Mouse (Mus musculus): Measurements from ENCODE around the gene Efcab11. TPM values are rescaled to one million over a fixed set of nuclear protein-coding genes. Genes with fewer than 3 reads are reported as not detected.

Gene Efcab11
- polyA plus RNA-seq, 1 experiment from 2014 or later: 13.1 TPM

DNA sequence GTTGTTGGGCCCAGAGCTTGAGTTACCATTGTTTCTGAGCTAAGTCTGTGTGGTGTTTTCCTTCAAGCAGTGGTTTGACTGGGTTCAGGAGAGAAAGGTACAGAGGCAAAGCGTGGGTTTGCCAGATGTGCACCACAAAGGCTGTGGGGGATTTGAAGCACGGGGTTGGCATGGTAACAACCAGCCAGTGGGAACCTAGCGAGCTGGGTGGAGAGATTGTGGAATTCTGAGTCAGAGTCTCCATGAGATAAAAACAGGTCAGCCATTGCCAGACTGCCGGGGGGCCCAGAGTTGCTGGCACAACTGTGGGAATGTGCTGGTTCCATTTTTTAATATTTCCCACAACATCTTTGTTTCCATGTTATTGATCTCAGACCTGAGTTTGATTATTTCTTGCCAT, 202.6 kb downstream of the Efcab11 start:
- no peak overlapping the region for H3K4me3 ChIP-seq (ENCODE audit: low read depth, low read length)

DNA sequence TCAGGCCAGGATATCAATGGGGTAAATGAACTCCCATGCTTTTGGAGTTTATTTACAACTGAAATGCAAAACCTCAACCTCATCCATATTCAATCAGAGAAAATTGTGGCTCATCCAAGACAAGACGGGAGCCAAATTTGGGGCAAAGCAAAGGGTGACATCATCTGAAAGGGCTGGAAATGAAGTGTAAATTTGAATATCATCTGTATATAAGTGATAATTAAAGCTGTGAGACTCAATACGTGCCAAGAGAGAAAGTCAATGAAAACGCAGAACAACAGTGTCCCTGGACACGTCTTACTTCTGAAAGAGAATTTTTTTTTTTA, 212.4 kb downstream of the Efcab11 start:
- Histone ChIP-seq H3K4me1 (ENCODE audit: control insufficient read depth, insufficient read depth, low read length) (peaks cover 4% of the 10 kb centered on the region; the same call in 1 of the 2 replicates), H3K4me2 (no peak overlapping the region), H3K36me3 (ENCODE audit: control insufficient read depth, insufficient read depth, low read length) (no peaks in the 10 kb centered on the region), H3K9ac (ENCODE audit: low read depth, low read length) (no peak overlapping the region), H3K9me3 (replicated peaks; ENCODE audit: control insufficient read depth, low read length) (no peaks in the 10 kb centered on the region), H3K27ac (ENCODE audit: low read depth, low read length) (no peak overlapping the region), H3K27me3 (ENCODE audit: control insufficient read depth, insufficient read depth, low read length) (no peaks in the 10 kb centered on the region), H3K4me3 (ENCODE audit: low read depth, low read length) (no peak overlapping the region)
- WGBS (ENCODE audit: insufficient replicate concordance): 80% methylated on average over 4 of the region's 4 CpGs
- ATAC-seq (replicated peaks; ENCODE audit: insufficient number of reproducible peaks, low FRiP score, low TSS enrichment): no peak

More for the DNA sequence above, 202.6 kb downstream of the Efcab11 start:
- 13% methylated on average over 4 of the region's 4 CpGs for WGBS (ENCODE audit: insufficient replicate concordance)
- Histone ChIP-seq H3K4me2 (no peak overlapping the region), H3K27ac (ENCODE audit: low read depth, low read length) (no peak overlapping the region), H3K9ac (ENCODE audit: low read depth, low read length) (no peak overlapping the region), H3K36me3 (ENCODE audit: control insufficient read depth, insufficient read depth, low read length) (no peaks in the 10 kb centered on the region), H3K27me3 (ENCODE audit: control insufficient read depth, insufficient read depth, low read length) (no peaks in the 10 kb centered on the region), H3K4me1 (ENCODE audit: control insufficient read depth, insufficient read depth, low read length) (no peaks in the 10 kb centered on the region; the same call in 1 of the 2 replicates), H3K9me3 (replicated peaks; ENCODE audit: control insufficient read depth, low read length) (no peaks in the 10 kb centered on the region)
- no peak for ATAC-seq (replicated peaks; ENCODE audit: insufficient number of reproducible peaks, low FRiP score, low TSS enrichment)

DNA sequence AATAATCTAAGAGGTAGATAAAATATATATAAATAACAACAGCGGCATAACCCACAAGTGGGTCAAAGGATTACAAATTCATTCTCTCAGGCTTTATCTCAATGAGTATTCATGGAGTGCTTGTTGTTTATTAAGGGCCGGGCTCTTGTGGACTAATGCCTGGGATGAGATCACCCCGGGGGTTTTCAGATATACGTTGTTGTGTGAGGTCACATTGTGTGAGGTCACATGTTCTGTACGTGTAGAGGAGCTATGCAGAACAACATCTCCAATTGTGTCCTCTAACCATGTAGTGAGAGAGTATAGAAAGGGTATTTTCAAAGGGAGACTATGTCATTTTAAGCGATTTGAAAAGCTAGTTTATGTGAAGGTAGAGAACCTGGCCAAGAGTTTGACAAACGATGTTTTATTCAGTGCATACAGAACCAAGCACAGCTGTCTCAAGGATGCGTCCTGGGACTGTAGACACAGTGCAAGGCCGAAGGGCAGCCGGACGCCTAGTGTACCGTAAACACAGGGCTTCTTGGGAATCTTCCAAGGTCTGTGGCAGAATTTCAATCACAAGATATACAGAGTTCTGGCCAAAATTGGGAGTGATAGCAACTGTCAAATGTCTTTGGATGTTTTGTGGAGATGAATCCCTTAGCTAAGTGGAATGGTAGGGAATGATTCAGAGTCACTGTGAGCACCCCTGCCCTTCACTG, 212.9 kb downstream of the Efcab11 start:
- Histone ChIP-seq H3K27ac (ENCODE audit: low read depth, low read length) (no peak overlapping the region), H3K27me3 (ENCODE audit: control insufficient read depth, insufficient read depth, low read length) (no peaks in the 10 kb centered on the region), H3K4me3 (ENCODE audit: low read depth, low read length) (no peak overlapping the region), H3K36me3 (ENCODE audit: control insufficient read depth, insufficient read depth, low read length) (no peaks in the 10 kb centered on the region), H3K4me2 (no peak overlapping the region), H3K9me3 (replicated peaks; ENCODE audit: control insufficient read depth, low read length) (no peaks in the 10 kb centered on the region), H3K4me1 (ENCODE audit: control insufficient read depth, insufficient read depth, low read length) (peaks cover 4% of the 10 kb centered on the region; the same call in 1 of the 2 replicates), H3K9ac (ENCODE audit: low read depth, low read length) (no peak overlapping the region)
- 76% methylated on average over 12 of the region's 12 CpGs for WGBS (ENCODE audit: insufficient replicate concordance)
- ATAC-seq (replicated peaks; ENCODE audit: insufficient number of reproducible peaks, low FRiP score, low TSS enrichment): no peak

DNA sequence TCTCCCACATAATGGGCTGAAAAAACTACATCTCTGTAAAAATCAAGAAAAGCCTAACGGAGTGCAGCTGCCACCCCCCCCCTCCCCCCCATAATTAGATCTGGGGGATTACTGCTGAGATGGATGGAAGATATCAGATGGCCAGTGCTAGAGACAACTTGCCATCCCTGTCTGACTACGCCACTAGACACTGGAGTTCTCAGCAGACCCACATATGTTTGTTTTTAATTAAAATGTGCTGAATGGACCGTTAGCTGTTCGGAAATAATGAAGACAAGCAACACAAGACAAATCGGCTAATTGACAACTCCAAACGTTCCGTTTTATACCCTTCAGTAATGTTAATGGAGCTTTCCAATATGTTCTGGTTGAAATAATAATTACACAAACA, 213.5 kb downstream of the Efcab11 start:
- Histone ChIP-seq H3K27ac (ENCODE audit: low read depth, low read length) (no peak overlapping the region), H3K4me2 (no peak overlapping the region), H3K9ac (ENCODE audit: low read depth, low read length) (no peak overlapping the region), H3K9me3 (replicated peaks; ENCODE audit: control insufficient read depth, low read length) (no peaks in the 10 kb centered on the region), H3K4me1 (ENCODE audit: control insufficient read depth, insufficient read depth, low read length) (peaks cover 4% of the 10 kb centered on the region; the same call in 1 of the 2 replicates), H3K4me3 (ENCODE audit: low read depth, low read length) (no peak overlapping the region), H3K36me3 (ENCODE audit: control insufficient read depth, insufficient read depth, low read length) (no peaks in the 10 kb centered on the region), H3K27me3 (ENCODE audit: control insufficient read depth, insufficient read depth, low read length) (no peaks in the 10 kb centered on the region)
- no peak for ATAC-seq (replicated peaks; ENCODE audit: insufficient number of reproducible peaks, low FRiP score, low TSS enrichment)
- WGBS (ENCODE audit: insufficient replicate concordance): 83% methylated on average over 7 of the region's 7 CpGs

DNA sequence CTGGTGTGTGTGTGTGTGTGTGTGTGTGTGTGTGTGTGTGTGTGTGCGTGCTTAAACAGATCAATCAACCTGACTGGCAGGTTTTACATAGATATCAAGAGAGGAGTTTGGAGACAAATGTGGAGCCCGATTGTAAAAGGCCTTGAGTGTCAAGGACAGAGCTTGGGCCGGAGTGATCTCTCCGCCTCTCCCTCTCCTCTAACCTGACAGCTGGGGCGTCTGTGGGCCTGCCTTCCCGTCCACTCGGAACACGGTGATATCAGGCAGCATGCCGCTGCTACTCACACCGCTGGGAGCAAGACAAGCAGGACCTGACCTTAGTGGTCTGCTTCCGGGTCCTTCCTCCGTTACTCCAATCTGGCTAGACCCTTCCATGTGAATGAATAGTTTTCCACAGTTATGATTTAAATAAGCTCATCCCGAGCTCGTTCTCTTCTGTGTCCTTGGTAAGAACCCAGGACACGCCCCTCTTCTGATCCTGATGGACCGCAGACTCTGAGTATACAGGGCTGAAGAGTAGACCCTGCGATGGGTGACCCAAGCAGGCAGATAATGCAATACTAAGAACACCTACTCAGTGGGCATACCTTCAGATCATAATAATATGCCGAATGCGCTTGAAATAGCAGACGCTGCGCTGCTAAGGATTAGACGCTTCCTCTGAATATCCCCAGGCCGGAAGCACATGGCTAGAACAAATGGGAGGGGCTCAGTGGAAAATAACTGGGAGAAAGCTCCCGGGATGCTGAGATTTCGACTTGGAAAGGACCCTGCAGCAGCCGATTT, 214.1 kb downstream of the Efcab11 start:
- 62% methylated on average over 26 of the region's 26 CpGs for WGBS (ENCODE audit: insufficient replicate concordance)
- Histone ChIP-seq H3K9ac (ENCODE audit: low read depth, low read length) (no peak overlapping the region), H3K4me3 (ENCODE audit: low read depth, low read length) (no peak overlapping the region), H3K4me2 (no peak overlapping the region), H3K27ac (ENCODE audit: low read depth, low read length) (no peak overlapping the region), H3K36me3 (ENCODE audit: control insufficient read depth, insufficient read depth, low read length) (no peaks in the 10 kb centered on the region), H3K27me3 (ENCODE audit: control insufficient read depth, insufficient read depth, low read length) (no peaks in the 10 kb centered on the region), H3K9me3 (replicated peaks; ENCODE audit: control insufficient read depth, low read length) (no peaks in the 10 kb centered on the region), H3K4me1 (ENCODE audit: control insufficient read depth, insufficient read depth, low read length) (peaks cover 4% of the 10 kb centered on the region; the same call in 1 of the 2 replicates)
- ATAC-seq (replicated peaks; ENCODE audit: insufficient number of reproducible peaks, low FRiP score, low TSS enrichment): no peak

DNA sequence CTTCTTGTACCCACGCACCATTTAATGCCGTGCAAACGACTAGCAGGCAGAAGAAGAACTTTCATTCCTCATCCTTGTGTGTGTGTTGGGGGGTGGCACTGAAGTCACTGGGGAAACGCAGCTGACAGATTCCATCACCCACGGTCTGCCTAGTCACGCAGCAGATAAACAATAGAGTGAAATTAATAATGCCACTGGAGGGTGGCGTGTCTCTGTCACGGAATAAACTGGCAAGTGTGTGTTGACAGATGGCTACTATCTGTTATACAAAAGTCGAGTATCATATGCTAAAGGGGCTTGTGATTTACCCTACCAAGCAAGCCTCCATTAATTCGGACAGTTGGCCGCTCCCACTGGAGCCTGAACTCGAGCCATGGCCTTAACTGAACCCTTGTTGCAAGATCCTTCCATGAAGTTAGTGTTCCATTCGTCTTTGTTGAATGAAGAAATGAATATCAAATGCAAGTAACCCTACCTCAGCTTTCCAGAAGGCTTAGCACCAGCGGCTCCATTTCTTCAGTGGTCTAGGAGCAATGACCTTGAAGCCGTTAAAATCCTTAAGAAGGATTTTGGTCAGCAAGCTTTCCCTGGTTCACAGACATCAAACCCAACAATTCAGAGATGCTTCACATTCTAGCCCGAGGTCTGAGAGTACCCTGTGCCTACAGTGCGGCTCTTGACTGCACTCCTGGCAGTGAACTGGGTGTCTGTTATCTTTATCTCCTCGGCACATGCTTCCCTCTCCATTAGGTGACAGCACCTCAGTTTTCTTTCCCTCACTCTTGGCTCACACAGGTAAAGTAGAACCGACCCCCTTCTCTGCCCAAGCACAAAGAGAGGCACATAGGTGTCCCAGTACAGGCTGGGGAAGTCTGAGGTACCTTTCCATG, 229.0 kb downstream of the Efcab11 start:
- Histone ChIP-seq H3K4me3 (ENCODE audit: low read depth, low read length) (no peak overlapping the region), H3K4me2 (no peak overlapping the region), H3K9me3 (replicated peaks; ENCODE audit: control insufficient read depth, low read length) (no peaks in the 10 kb centered on the region), H3K27ac (ENCODE audit: low read depth, low read length) (no peak overlapping the region), H3K27me3 (ENCODE audit: control insufficient read depth, insufficient read depth, low read length) (no peaks in the 10 kb centered on the region), H3K9ac (ENCODE audit: low read depth, low read length) (no peak overlapping the region), H3K4me1 (ENCODE audit: control insufficient read depth, insufficient read depth, low read length) (no peaks in the 10 kb centered on the region), H3K36me3 (ENCODE audit: control insufficient read depth, insufficient read depth, low read length) (no peaks in the 10 kb centered on the region)
- 74% methylated on average over 19 of the region's 19 CpGs for WGBS (ENCODE audit: insufficient replicate concordance)
- no peak for ATAC-seq (replicated peaks; ENCODE audit: insufficient number of reproducible peaks, low FRiP score, low TSS enrichment)

DNA sequence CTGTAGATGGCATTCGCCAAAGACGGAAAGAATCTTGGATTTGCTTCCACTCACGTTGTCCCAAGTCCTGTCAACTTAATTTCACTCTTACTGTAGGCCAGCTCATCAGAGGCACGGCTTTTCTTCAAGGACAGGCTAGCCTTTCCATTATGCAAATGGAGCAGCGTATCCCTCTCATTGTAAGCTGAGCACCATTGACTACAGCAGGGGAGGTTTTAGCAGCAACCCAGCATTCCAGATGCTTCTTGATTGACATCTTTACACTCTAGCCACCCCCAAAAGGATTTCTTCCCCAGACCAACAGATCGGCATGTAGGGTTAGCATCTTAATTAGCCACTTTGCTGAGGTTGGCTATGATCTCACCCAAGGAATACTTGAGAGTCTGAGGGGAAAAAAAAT, 231.8 kb downstream of the Efcab11 start:
- 71% methylated on average over 6 of the region's 6 CpGs for WGBS (ENCODE audit: insufficient replicate concordance)

DNA sequence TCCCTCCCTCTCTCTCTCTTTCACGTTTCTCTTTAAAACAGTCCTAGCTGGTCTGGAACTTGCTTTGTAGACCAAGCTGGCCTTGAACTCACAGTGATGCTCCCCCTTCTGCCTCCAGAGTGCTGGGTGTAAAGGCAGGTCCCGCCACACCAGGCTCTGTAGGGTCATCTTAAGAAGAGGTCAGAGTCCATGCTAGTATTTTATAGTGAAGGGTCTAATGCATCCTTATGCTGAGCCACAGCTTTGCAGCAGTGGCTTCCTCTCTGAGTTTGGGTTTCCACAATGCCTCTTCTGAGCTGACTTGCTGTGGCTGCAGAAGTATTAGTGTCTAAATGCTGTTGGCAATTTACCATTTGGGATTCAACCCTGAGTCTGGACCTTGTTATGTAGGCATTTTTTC, 234.5 kb downstream of the Efcab11 start:
- no peak overlapping the region for H3K4me2 ChIP-seq
- 56% methylated on average over 2 of the region's 2 CpGs for WGBS (ENCODE audit: insufficient replicate concordance)
- no peak overlapping the region for H3K9ac ChIP-seq (ENCODE audit: low read depth, low read length)
- no peak overlapping the region for H3K27ac ChIP-seq (ENCODE audit: low read depth, low read length)
- no peaks in the 10 kb centered on the region; the same call in 1 of the 2 replicates for H3K9me3 ChIP-seq (replicated peaks; ENCODE audit: control insufficient read depth, low read length)
- no peaks in the 10 kb centered on the region for H3K27me3 ChIP-seq (ENCODE audit: control insufficient read depth, insufficient read depth, low read length)
- no peaks in the 10 kb centered on the region for H3K4me1 ChIP-seq (ENCODE audit: control insufficient read depth, insufficient read depth, low read length)
- no peak for ATAC-seq (replicated peaks; ENCODE audit: insufficient number of reproducible peaks, low FRiP score, low TSS enrichment)
- H3K4me3 ChIP-seq (ENCODE audit: low read depth, low read length): no peak overlapping the region
- H3K36me3 ChIP-seq (ENCODE audit: control insufficient read depth, insufficient read depth, low read length): no peaks in the 10 kb centered on the region

More for the DNA sequence above, 231.8 kb downstream of the Efcab11 start:
- Histone ChIP-seq H3K36me3 (ENCODE audit: control insufficient read depth, insufficient read depth, low read length) (no peaks in the 10 kb centered on the region), H3K9ac (ENCODE audit: low read depth, low read length) (no peak overlapping the region), H3K4me2 (no peak overlapping the region), H3K27me3 (ENCODE audit: control insufficient read depth, insufficient read depth, low read length) (no peaks in the 10 kb centered on the region), H3K27ac (ENCODE audit: low read depth, low read length) (no peak overlapping the region), H3K9me3 (replicated peaks; ENCODE audit: control insufficient read depth, low read length) (no peaks in the 10 kb centered on the region), H3K4me3 (ENCODE audit: low read depth, low read length) (no peak overlapping the region), H3K4me1 (ENCODE audit: control insufficient read depth, insufficient read depth, low read length) (no peaks in the 10 kb centered on the region)
- no peak for ATAC-seq (replicated peaks; ENCODE audit: insufficient number of reproducible peaks, low FRiP score, low TSS enrichment)

Measured in heart, embryonic 11.5 days (tissue).